8 mouse cellular contexts compared by ENCODE assay signal in genomic region chr10:80995091-80995632, GRCm38 (mm10). TPM values are rescaled to one million over a fixed set of nuclear protein-coding genes. Genes with fewer than 3 reads are reported as not detected.
DNase-seq lines count a peak whose midpoint lies in the region; ATAC-seq and TF ChIP-seq lines count a peak whose summit lies in the region.

No protein-coding gene starts in this region.

- no peaks in the 10 kb centered on the region for H3K9me3 ChIP-seq in E14TG2a.4 (ENCODE audit: low read length)
- H3K9me3 ChIP-seq in forebrain, embryonic 11.5 days (ENCODE audit: control insufficient read depth, low read length), result no peaks in the 10 kb centered on the region; the same call in 1 of the 2 replicates
- 0 out of 2 replicates have a peak, but pooled peaks cover 2% of the 10 kb centered on the region for H3K9me3 ChIP-seq in heart, embryonic 16.5 days (replicated peaks; ENCODE audit: control insufficient read depth, low read length)
- no peaks in the 10 kb centered on the region for H3K9me3 ChIP-seq in lung, embryonic 16.5 days (ENCODE audit: control insufficient read depth, low read length)

- no peak overlapping the region for H3K4me2 ChIP-seq in forebrain, embryonic 11.5 days (ENCODE audit: low read depth, low read length, severe bottlenecking)
- H3K4me2 ChIP-seq in heart, embryonic 16.5 days (ENCODE audit: low read depth, low read length), result peak overlapping the region; percentile 55
- peak overlapping the region; percentile 42 for H3K4me2 ChIP-seq in lung, embryonic 16.5 days (ENCODE audit: low read depth, low read length)

- TF ChIP-seq CTCF in E14TG2a.4 (conservative IDR thresholded peaks at IDR 0.05; ENCODE audit: low read length), result peak; percentile 96
- peak; percentile 94 for TF ChIP-seq CTCF in thymus, adult 2 months (IDR thresholded peaks at IDR 0.05; ENCODE audit: borderline replicate concordance, control insufficient read depth, extremely low read depth, insufficient read depth, low read length, poor library complexity)

- no peak overlapping the region for H3K9ac ChIP-seq in forebrain, embryonic 11.5 days (ENCODE audit: low read length)
- H3K9ac ChIP-seq in heart, embryonic 16.5 days (ENCODE audit: low read length), result no peak overlapping the region
- H3K9ac ChIP-seq in lung, embryonic 16.5 days (ENCODE audit: low read length), result no peak overlapping the region; the same call in 1 of the 2 replicates

- peak; percentile 43 for DNase-seq in brain, embryonic 18.5 days (ENCODE audit: low read depth, low spot score)
- DNase-seq in forebrain, embryonic 11.5 days (ENCODE audit: low spot score), result peak; percentile 87
- peak; percentile 90 to 91 for DNase-seq in kidney, postnatal 4 days
- DNase-seq in ovary, adult 18-20 months (ENCODE audit: low spot score), result peak; percentile 50
- DNase-seq in thymus, adult 2 months, result peak; percentile 77

- H3K27me3 ChIP-seq in E14TG2a.4 (ENCODE audit: insufficient read depth, low read length), result peaks cover 35% of the 10 kb centered on the region
- no peaks in the 10 kb centered on the region; the same call in 1 of the 2 replicates for H3K27me3 ChIP-seq in forebrain, embryonic 11.5 days (ENCODE audit: control insufficient read depth, insufficient read depth, low read length)
- H3K27me3 ChIP-seq in heart, embryonic 16.5 days (ENCODE audit: control insufficient read depth, insufficient read depth, low read length), result peaks cover 23% of the 10 kb centered on the region
- H3K27me3 ChIP-seq in lung, embryonic 16.5 days (ENCODE audit: control insufficient read depth, insufficient read depth, low read depth, low read length), result peaks cover 19% of the 10 kb centered on the region
- H3K27me3 ChIP-seq in thymus, adult 2 months (ENCODE audit: control insufficient read depth, insufficient read depth, low read length), result no peaks in the 10 kb centered on the region

- no peaks in the 10 kb centered on the region for H3K36me3 ChIP-seq in E14TG2a.4 (ENCODE audit: insufficient read depth, low read length)
- H3K36me3 ChIP-seq in forebrain, embryonic 11.5 days (ENCODE audit: control insufficient read depth, insufficient read depth, low read length), result no peaks in the 10 kb centered on the region
- H3K36me3 ChIP-seq in heart, embryonic 16.5 days (ENCODE audit: control insufficient read depth, insufficient read depth), result no peaks in the 10 kb centered on the region
- no peaks in the 10 kb centered on the region for H3K36me3 ChIP-seq in lung, embryonic 16.5 days (ENCODE audit: control insufficient read depth, insufficient read depth, low read length)
- H3K36me3 ChIP-seq in thymus, adult 2 months (ENCODE audit: control insufficient read depth, insufficient read depth, low read length), result no peaks in the 10 kb centered on the region

- 0 out of 2 replicates have a peak, but pooled peaks have one; percentile 24 for ATAC-seq in forebrain, embryonic 11.5 days (replicated peaks; ENCODE audit: low FRiP score)
- 0 out of 2 replicates have a peak, but pooled peaks have one; percentile 33 for ATAC-seq in heart, embryonic 16.5 days (replicated peaks; ENCODE audit: extremely low read depth, insufficient read depth, low FRiP score)
- ATAC-seq in lung, embryonic 16.5 days (ENCODE audit: low read depth), result peak; percentile 37; the same call in 1 of the 2 replicates

- peaks cover 49% of the 10 kb centered on the region for H3K4me1 ChIP-seq in E14TG2a.4 (replicated peaks; ENCODE audit: low read depth, low read length)
- peaks cover 3% of the 10 kb centered on the region; the same call in 1 of the 2 replicates for H3K4me1 ChIP-seq in forebrain, embryonic 11.5 days (replicated peaks; ENCODE audit: control insufficient read depth, insufficient read depth, low read length)
- peaks cover 14% of the 10 kb centered on the region for H3K4me1 ChIP-seq in heart, embryonic 16.5 days (ENCODE audit: control insufficient read depth, insufficient read depth, low read length)
- peaks cover 2% of the 10 kb centered on the region for H3K4me1 ChIP-seq in lung, embryonic 16.5 days (replicated peaks; ENCODE audit: control insufficient read depth, insufficient read depth, low read length)
- peaks cover 14% of the 10 kb centered on the region for H3K4me1 ChIP-seq in thymus, adult 2 months (replicated peaks; ENCODE audit: control insufficient read depth, insufficient read depth, low read length)

- no peak overlapping the region; the same call in 1 of the 2 replicates for H3K4me3 ChIP-seq in E14TG2a.4 (replicated peaks; ENCODE audit: low read length)
- no peak overlapping the region for H3K4me3 ChIP-seq in forebrain, embryonic 11.5 days (ENCODE audit: low read depth, low read length)
- H3K4me3 ChIP-seq in heart, embryonic 16.5 days (ENCODE audit: low read length), result no peak overlapping the region
- H3K4me3 ChIP-seq in lung, embryonic 16.5 days (ENCODE audit: low read length), result no peak overlapping the region
- no peak overlapping the region for H3K4me3 ChIP-seq in thymus, adult 2 months (ENCODE audit: control insufficient read depth, insufficient read depth, low read length)

- TF ChIP-seq POLR2A in thymus, adult 2 months (IDR thresholded peaks at IDR 0.05; ENCODE audit: control insufficient read depth, extremely low read depth, insufficient read depth, low read length, poor library complexity), result no peak

- H3K27ac ChIP-seq in forebrain, embryonic 11.5 days (ENCODE audit: low read depth, low read length), result no peak overlapping the region
- no peak overlapping the region for H3K27ac ChIP-seq in heart, embryonic 16.5 days (ENCODE audit: low read length)
- no peak overlapping the region for H3K27ac ChIP-seq in lung, embryonic 16.5 days (ENCODE audit: low read length)
- no peak overlapping the region for H3K27ac ChIP-seq in thymus, adult 2 months (ENCODE audit: control insufficient read depth, insufficient read depth, low read length)

- 12% methylated on average over 21 of the region's 21 CpGs for WGBS in forebrain, embryonic 11.5 days
- 13% methylated on average over 21 of the region's 21 CpGs for WGBS in heart, embryonic 16.5 days
- WGBS in lung, embryonic 16.5 days, result 11% methylated on average over 21 of the region's 21 CpGs
- whole genome bisulfite sequencing in thymus, adult 2 months, result 12% methylated on average over 21 of the region's 21 CpGs

RNA-seq across cellular contexts. Expression of gene Gng7, which starts 19.6 kb away (rescaled TPM):
- 8.0 and 9.2 TPM in 2 replicates for polyA plus RNA-seq in forebrain, embryonic 11.5 days (2014; fragmentation: Nextera tagmentation; extraction: Ambion mirVana)
- 1.4 TPM in 2 replicates for polyA plus RNA-seq in heart, embryonic 16.5 days (2015; fragmentation: Nextera tagmentation; extraction: Ambion mirVana)
- 5.1 and 5.7 TPM in 2 replicates for polyA plus RNA-seq in lung, embryonic 16.5 days (2015; fragmentation: Nextera tagmentation; extraction: Ambion mirVana)
- 0.63 and 0.80 TPM in 2 replicates for polyA plus RNA-seq in thymus, adult 2 months (2012; rRNA removed)

RNA-seq across cellular contexts. Expression of gene Diras1, which starts 30.3 kb away (rescaled TPM):
- polyA plus RNA-seq in forebrain, embryonic 11.5 days (2014; fragmentation: Nextera tagmentation; extraction: Ambion mirVana), result 1.5 and 2.2 TPM in 2 replicates
- 0.06 and 0.09 TPM in 2 replicates for polyA plus RNA-seq in heart, embryonic 16.5 days (2015; fragmentation: Nextera tagmentation; extraction: Ambion mirVana)
- 0.11 and 0.72 TPM in 2 replicates for polyA plus RNA-seq in lung, embryonic 16.5 days (2015; fragmentation: Nextera tagmentation; extraction: Ambion mirVana)
- 0.05 and 0.13 TPM in 2 replicates for polyA plus RNA-seq in thymus, adult 2 months (2012; rRNA removed)

RNA-seq across cellular contexts. Expression of gene Slc39a3, which starts 42.1 kb away (rescaled TPM):
- polyA plus RNA-seq in forebrain, embryonic 11.5 days (2014; fragmentation: Nextera tagmentation; extraction: Ambion mirVana), result 19.4 and 21.6 TPM in 2 replicates
- 9.6 and 10.8 TPM in 2 replicates for polyA plus RNA-seq in heart, embryonic 16.5 days (2015; fragmentation: Nextera tagmentation; extraction: Ambion mirVana)
- polyA plus RNA-seq in lung, embryonic 16.5 days (2015; fragmentation: Nextera tagmentation; extraction: Ambion mirVana), result 19.4 and 20.8 TPM in 2 replicates
- polyA plus RNA-seq in thymus, adult 2 months (2012; rRNA removed), result 52.7 and 57.6 TPM in 2 replicates
